Mouse (Mus musculus) neural tube, embryonic 12.5 days (tissue): ENCODE data around the gene Six4. TPM values are rescaled to one million over a fixed set of nuclear protein-coding genes. Genes with fewer than 3 reads are reported as not detected.
"Not testable (repeated sequence)": the region's sequence is repeated elsewhere in the genome, so short reads cannot be mapped to it uniquely, and the experiment has no call there.

Source experiments
- ATAC-seq: fragments of 200-750 bp; cut with Nextera tagmentation; 2 replicates; pipeline ENCODE4 v1.8.0; 2017; ENCODE audit warnings: low read depth, mild to moderate bottlenecking, moderate TSS enrichment, moderate library complexity; ENCODE audit not compliant: low FRiP score
- H3K27ac ChIP-seq: fragments of 300-500 bp; sonication (generic); 2 replicates; pipeline ENCODE4 v1.5.1; 2016
- H3K27me3 ChIP-seq: fragments of 300-500 bp; sonication (generic); replicated peaks from 2 replicates; pipeline ENCODE4 v1.6.1; 2016; ENCODE audit warnings: mild to moderate bottlenecking
- H3K36me3 ChIP-seq: fragments of 300-500 bp; sonication (generic); 2 replicates; pipeline ENCODE4 v1.6.1; 2016; ENCODE audit warnings: mild to moderate bottlenecking
- H3K4me1 ChIP-seq: fragments of 300-500 bp; sonication (generic); 2 replicates; pipeline ENCODE4 v1.6.1; 2016
- H3K4me2 ChIP-seq: fragments of 300-500 bp; sonication (generic); replicated peaks from 2 replicates; pipeline ENCODE4 v1.6.1; 2016; ENCODE audit warnings: mild to moderate bottlenecking
- H3K4me3 ChIP-seq: fragments of 300-500 bp; sonication (generic); 2 replicates; pipeline ENCODE4 v1.5.1; 2016
- H3K9ac ChIP-seq: fragments of 300-500 bp; sonication (generic); 2 replicates; pipeline ENCODE4 v1.6.1; 2016; ENCODE audit warnings: mild to moderate bottlenecking
- H3K9me3 ChIP-seq: fragments of 300-500 bp; sonication (generic); 2 replicates; pipeline ENCODE4 v1.6.1; 2016; ENCODE audit warnings: mild to moderate bottlenecking
- WGBS: fragments of 180-500 bp; shearing (Covaris S2); methylation state at CpG from one replicate; pipeline ENCODE4 v1.1.7; 2016; 5-methylcytosine and 5-hydroxymethylcytosine counted together
- polyA plus RNA-seq: library from polyadenylated mRNA; unstranded; fragments of >200 nt; fragmentation: Nextera tagmentation; extraction: Ambion mirVana; gene quantifications from 2 replicates; pipeline ENCODE4 v1.2.1, GENCODE M21; 2016

Gene Six4
- polyA plus RNA-seq, 1 experiment from 2014 or later, result 6.8 TPM

DNA sequence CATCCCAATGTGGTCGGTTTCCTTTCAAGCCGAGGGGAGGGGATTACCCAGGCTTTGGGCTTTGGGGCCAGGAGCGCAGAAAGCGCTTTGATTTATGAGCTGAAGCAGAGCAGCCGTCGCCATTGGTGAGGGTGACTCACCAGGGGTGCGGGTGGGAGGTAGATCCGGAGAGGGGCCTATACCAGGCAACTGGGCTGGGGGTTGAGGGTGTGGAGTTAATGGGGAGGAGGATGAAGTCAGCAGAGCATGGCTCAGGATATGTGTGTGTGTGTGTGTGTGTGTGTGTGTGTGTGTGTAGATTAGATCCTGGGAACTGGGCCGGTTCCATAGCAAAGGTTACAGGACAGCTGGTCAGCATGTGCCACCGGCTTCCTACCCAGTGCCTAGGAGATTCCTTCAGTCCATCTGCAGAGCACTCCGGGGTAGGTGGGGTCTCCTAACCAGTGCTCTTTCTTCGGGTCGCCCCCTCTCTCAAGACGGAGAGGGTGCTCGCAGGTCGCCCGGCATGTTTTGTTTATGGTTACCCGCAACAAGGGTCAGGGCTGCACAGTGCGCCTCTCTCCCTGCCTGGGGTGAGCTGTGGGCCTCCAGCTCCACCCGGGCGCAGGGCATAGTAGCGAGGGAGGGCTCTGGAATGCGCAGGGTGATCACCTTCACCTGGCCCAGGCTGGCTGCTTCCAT lies 2.7 kb downstream of the Six4 start:
- ATAC-seq, result 0 out of 2 replicates have a peak, but pooled peaks have one; percentile 17
- Histone ChIP-seq H3K27ac (no peak overlapping the region), H3K9ac (peak overlapping the region; percentile 72), H3K4me2 (peak overlapping the region; percentile 98), H3K9me3 (no peaks in the 10 kb centered on the region), H3K4me1 (peaks cover 20% of the 10 kb centered on the region), H3K36me3 (no peaks in the 10 kb centered on the region), H3K27me3 (peaks cover 14% of the 10 kb centered on the region), H3K4me3 (peak overlapping the region; percentile 71)
- 1% methylated on average over 23 of the region's 23 CpGs for WGBS

DNA sequence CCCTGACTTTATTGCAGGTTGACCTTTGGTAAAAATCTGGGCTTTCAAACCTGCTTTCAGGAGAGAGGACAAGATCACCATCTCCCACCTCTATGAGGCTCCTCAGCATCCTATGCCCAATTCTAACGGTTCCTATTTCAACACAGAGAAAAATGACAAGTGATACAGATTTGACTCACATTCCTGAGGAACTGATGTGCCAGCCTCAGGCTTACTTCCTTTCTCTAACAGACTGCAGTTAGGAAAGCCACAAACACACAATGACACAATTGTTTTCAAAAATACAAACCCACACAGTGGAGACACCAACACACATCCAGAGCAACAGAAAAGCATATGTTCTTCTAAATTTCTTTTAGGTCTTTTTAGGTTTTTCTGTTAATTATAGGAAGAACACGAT lies 5.4 kb downstream of the Six4 start:
- H3K9ac ChIP-seq, result no peak overlapping the region
- H3K9me3 ChIP-seq, result no peaks in the 10 kb centered on the region
- no peak overlapping the region for H3K27ac ChIP-seq
- no peak overlapping the region for H3K4me2 ChIP-seq
- H3K4me1 ChIP-seq, result peaks cover 20% of the 10 kb centered on the region
- peaks cover 12% of the 10 kb centered on the region for H3K36me3 ChIP-seq
- no peak overlapping the region for H3K4me3 ChIP-seq
- no peak for ATAC-seq
- 78% methylated on average over 2 of the region's 2 CpGs for WGBS
- H3K27me3 ChIP-seq, result peaks cover 11% of the 10 kb centered on the region

DNA sequence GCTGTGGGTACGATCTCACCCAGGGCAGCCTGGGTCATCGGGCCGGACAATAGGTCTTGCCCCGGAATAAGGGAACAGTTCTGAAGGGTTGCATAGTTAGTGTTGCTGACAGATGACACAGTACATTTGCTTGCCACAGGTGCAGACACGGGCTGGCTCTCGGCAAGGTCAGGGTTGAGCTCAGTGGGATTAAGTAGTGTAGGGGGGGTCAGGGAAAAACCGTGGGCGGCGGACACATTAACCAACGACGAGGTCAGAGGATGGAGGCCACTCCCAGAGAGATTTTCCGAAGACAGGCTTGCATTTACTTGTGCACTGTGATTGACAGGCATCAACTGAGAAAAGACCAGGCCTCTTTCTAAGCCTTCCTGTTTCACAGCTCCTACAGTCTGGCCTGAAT lies 9.5 kb downstream of the Six4 start:
- Histone ChIP-seq H3K4me1 (no peaks in the 10 kb centered on the region), H3K9me3 (no peaks in the 10 kb centered on the region), H3K27me3 (no peaks in the 10 kb centered on the region), H3K9ac (no peak overlapping the region), H3K27ac (no peak overlapping the region), H3K4me3 (no peak overlapping the region), H3K4me2 (no peak overlapping the region), H3K36me3 (peaks cover 12% of the 10 kb centered on the region)
- WGBS, result 95% methylated on average over 12 of the region's 12 CpGs
- ATAC-seq, result no peak

DNA sequence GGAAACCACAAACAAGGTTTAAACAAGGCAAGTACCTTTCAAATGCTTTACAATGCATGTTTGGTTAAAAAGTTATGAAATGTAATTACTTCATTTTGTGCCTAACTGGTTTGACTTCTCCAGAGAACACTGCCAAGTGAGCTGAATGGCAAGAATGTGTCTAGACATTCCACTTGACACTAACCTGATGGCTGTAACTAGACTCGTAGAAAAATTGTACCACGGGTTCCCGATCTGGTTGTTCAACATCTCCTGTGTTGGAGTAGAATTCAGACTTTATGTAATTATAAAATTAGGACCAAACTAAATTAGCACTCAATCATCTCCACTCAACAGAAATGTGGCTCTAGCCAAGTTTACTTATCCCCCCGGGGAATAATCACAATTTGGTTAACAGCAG lies 14.7 kb downstream of the Six4 start:
- H3K4me3 ChIP-seq, result no peak overlapping the region
- H3K9ac ChIP-seq, result no peak overlapping the region
- WGBS, result 92% methylated on average over 4 of the region's 4 CpGs

DNA sequence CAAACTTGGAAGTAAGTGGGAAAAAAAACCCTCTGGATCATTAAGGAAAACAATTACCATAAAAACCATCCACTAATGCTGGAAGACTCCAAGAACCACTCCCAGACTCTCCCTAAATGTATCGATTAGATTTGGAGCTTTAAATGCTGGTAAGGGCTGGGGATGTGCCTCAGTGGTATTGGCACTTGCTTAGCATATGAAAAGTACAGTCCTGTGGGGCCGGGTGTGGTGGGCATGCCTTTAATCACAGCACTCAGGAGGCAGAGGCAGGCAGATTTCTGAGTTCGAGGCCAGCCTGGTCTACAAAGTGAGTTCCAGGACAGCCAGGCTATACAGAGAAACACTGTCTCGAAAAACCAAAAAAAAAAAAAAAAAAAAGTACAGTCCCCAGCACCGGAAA lies 17.1 kb downstream of the Six4 start:
- H3K4me3 ChIP-seq, H3K9me3 ChIP-seq, ATAC-seq, H3K4me2 ChIP-seq, H3K36me3 ChIP-seq, H3K9ac ChIP-seq, H3K27me3 ChIP-seq, H3K4me1 ChIP-seq, H3K27ac ChIP-seq: not testable (repeated sequence)
- WGBS, result 88% methylated on average over 5 of the region's 5 CpGs

More for the DNA sequence above, 14.7 kb downstream of the Six4 start:
- Histone ChIP-seq H3K27me3 (no peaks in the 10 kb centered on the region), H3K4me2 (no peak overlapping the region), H3K36me3 (peaks cover 7% of the 10 kb centered on the region), H3K9me3 (no peaks in the 10 kb centered on the region), H3K4me1 (no peaks in the 10 kb centered on the region), H3K27ac (no peak overlapping the region)
- no peak for ATAC-seq

DNA sequence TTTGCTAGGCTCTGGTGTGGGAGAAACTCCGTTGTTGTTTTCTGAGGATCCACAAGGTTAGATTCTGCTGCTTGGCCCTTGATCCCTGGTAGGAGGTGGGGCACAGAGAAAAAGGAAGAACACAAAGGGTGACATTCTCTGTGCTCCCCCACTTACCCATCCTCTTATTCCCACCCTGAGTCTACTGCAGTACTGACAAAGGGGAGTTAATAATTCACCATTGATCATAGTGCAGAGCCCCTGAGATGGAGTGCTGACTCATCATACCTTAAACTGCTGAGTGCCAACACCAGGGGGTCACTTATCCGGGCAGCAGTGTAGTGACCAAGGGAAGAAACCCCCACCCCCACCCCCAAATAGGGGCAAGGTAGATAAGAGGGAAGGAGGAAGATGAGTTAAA lies 18.7 kb downstream of the Six4 start:
- ATAC-seq, result no peak
- no peaks in the 10 kb centered on the region for H3K27me3 ChIP-seq
- H3K4me3 ChIP-seq, result no peak overlapping the region
- H3K9me3 ChIP-seq, result no peaks in the 10 kb centered on the region
- H3K36me3 ChIP-seq, result no peaks in the 10 kb centered on the region
- WGBS, result 20% methylated on average over 2 of the region's 2 CpGs
- H3K9ac ChIP-seq, result no peak overlapping the region
- no peaks in the 10 kb centered on the region for H3K4me1 ChIP-seq
- no peak overlapping the region for H3K27ac ChIP-seq
- H3K4me2 ChIP-seq, result no peak overlapping the region

DNA sequence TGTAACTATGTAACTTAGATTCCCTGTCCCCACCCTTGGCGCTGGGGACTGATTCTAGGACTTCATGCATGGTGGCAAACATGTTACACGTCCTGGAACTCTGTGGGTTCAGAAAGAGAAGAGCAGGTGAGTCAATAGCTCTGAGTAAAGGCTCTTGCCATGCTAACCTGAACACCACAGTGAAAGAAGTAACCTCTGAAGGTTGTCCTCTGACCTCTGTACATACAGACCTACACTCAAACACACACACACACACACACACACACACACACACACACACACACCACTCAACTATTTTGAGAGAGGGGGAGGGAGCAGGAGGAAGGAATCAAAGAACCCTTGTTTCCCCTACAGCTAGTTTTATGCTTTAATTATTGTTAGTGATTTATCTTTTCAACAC lies 19.1 kb downstream of the Six4 start:
- no peak overlapping the region for H3K27ac ChIP-seq
- no peaks in the 10 kb centered on the region for H3K4me1 ChIP-seq
- H3K4me3 ChIP-seq, result no peak overlapping the region
- no peaks in the 10 kb centered on the region for H3K27me3 ChIP-seq
- H3K36me3 ChIP-seq, result no peaks in the 10 kb centered on the region
- H3K9ac ChIP-seq, result no peak overlapping the region
- WGBS, result 79% methylated on average over 2 of the region's 2 CpGs
- no peaks in the 10 kb centered on the region for H3K9me3 ChIP-seq
- ATAC-seq, result no peak
- no peak overlapping the region for H3K4me2 ChIP-seq

DNA sequence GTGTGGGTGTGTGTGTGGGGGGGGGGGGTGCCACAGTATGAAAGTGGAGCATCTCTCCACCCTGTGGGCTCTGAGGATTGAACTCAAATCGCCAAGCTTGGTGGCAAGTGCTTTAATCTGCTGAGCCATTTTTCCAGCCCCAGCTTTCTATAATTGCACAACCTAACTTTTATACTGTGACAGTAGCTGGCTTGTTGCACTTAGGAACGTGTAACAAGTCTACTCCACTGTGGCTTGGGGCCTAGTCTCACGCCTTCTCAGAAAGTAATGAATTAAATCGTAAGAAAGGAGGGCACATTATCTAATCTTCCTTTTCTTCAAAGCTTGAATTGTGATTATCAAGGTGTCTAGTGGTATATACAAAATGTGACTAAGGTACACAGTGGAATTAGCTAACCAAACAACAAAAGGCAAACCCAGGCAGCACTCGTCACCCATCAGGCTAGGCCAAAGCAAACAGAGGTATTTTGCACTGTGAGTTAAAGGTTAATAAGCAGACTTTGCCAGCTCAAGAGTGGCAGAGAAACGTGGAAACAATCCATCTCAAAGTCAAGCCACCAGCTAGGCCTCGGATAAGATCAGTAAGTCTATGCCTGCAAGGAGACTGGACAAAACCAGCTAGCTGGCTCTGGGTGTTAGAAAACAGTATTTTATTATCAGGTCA lies 22.5 kb downstream of the Six4 start:
- H3K4me2 ChIP-seq, result no peak overlapping the region
- H3K27ac ChIP-seq, result no peak overlapping the region
- no peaks in the 10 kb centered on the region for H3K27me3 ChIP-seq
- no peaks in the 10 kb centered on the region for H3K9me3 ChIP-seq
- H3K9ac ChIP-seq, result no peak overlapping the region
- H3K4me3 ChIP-seq, result no peak overlapping the region
- no peak for ATAC-seq
- no peaks in the 10 kb centered on the region for H3K36me3 ChIP-seq
- no peaks in the 10 kb centered on the region for H3K4me1 ChIP-seq
- WGBS, result 84% methylated on average over 7 of the region's 7 CpGs

DNA sequence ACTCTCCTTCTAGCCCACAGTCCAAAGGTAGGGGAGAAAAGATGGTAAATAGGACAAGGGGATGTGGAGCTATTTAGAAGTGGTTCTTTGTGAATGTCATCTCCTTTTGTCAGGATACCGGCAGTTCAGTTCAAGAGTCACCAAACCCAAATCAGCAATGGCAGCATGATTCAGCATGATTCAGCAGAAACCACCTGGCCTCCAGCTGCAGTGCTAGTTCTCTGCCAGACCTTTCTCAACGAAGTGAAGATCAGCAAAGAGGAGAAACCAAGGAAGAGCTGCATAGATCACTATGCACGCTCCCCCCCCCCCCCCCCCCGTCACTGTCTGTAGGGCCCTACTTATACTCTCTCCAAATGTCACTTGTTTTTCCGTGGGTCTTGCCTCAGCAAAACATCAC lies 24.3 kb downstream of the Six4 start:
- Histone ChIP-seq H3K4me2 (no peak overlapping the region), H3K9me3 (no peaks in the 10 kb centered on the region), H3K4me1 (no peaks in the 10 kb centered on the region), H3K27ac (no peak overlapping the region), H3K27me3 (no peaks in the 10 kb centered on the region), H3K4me3 (no peak overlapping the region), H3K9ac (no peak overlapping the region), H3K36me3 (no peaks in the 10 kb centered on the region)
- ATAC-seq, result no peak
- 64% methylated on average over 5 of the region's 5 CpGs for WGBS

DNA sequence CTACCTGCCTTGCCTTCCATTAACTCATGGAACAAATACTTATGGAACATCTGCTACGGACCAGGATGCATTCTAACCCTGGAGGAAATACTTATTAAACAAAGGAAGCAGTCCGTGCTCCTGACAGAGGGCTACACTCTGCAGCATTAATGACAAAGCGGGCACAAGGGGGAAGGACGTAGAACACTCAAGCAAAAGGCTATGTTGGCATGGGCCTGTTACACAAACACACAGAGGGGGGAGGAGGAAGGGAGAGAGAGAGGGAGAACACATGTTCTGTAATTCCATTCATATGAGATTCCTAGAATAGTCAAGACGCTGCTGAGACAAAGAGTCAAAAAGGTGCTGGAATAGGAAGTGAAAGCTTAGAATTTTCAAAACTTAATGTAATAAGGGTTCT lies 24.8 kb downstream of the Six4 start:
- Histone ChIP-seq H3K4me3 (no peak overlapping the region), H3K4me2 (no peak overlapping the region), H3K27ac (no peak overlapping the region), H3K4me1 (no peaks in the 10 kb centered on the region), H3K9ac (no peak overlapping the region), H3K36me3 (no peaks in the 10 kb centered on the region), H3K9me3 (no peaks in the 10 kb centered on the region), H3K27me3 (no peaks in the 10 kb centered on the region)
- 78% methylated on average over 5 of the region's 5 CpGs for WGBS
- ATAC-seq, result no peak

DNA sequence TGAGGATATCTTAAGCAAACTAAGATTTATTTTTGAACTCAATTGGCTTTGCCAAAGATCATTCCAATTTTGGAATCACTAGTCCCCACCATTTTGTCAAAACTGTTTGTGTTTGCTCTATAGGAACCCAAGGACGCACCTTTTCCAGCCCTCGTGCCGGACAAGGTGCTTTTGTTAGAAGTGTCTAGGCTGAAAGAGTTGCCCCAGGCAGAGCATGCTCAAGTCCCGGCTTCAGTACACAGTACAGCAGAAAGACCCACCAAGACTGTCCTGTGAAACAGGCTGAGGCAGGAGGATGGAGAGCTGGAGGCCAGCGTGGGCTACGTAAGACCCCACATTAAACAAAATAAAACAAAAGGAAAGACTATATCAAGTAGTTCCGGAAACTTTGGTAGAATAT lies 26.2 kb downstream of the Six4 start:
- H3K9me3 ChIP-seq, result no peaks in the 10 kb centered on the region
- ATAC-seq, result no peak
- no peak overlapping the region for H3K4me2 ChIP-seq
- no peaks in the 10 kb centered on the region for H3K27me3 ChIP-seq
- no peaks in the 10 kb centered on the region for H3K36me3 ChIP-seq
- no peak overlapping the region for H3K9ac ChIP-seq
- H3K27ac ChIP-seq, result no peak overlapping the region
- 94% methylated on average over 7 of the region's 7 CpGs for WGBS
- no peaks in the 10 kb centered on the region for H3K4me1 ChIP-seq
- no peak overlapping the region for H3K4me3 ChIP-seq

DNA sequence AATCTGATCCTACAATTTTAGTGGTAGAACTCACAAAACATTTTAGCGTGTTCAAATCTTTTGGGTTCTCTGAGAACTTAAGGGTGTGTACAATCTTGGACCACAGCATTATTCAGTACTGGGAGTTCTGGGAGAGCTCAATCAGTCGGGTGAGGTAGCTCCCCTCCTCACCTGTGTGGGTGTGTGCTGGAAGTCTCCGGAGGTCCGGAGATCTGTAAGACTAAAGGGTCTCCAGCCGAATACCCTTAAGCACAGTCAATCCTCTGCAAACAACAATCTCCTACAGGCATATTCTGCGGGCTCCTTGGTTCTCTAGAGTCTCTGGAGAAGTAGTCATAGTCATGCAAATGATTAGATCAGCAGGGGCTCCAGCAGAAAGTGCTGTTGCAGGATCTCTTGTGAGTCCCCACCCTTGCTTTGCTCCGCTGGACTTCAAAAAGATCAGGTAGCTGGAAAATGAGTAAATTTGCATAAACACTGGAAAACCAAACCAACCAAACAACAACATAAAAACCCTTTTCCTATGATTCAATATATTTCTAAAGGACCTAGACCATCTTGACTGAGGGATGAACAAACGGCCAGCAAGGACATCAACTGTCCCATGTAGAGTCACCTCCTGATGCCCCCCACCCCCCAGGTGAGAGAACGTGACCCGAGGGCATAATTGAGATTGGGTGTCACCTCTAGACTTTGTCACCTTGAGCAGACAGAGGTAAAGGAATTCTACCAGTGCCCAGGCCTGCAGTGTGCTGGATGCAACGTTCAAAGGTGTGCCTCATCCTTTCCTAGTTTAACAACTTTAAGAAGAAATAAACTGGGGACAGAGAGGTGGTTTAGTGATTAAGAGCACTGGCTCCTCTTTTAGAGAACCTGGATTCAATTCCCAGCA lies 27.3 kb downstream of the Six4 start:
- no peak overlapping the region for H3K9ac ChIP-seq
- no peak overlapping the region for H3K27ac ChIP-seq
- H3K4me1 ChIP-seq, result no peaks in the 10 kb centered on the region
- no peak for ATAC-seq
- H3K4me2 ChIP-seq, result no peak overlapping the region
- no peaks in the 10 kb centered on the region for H3K36me3 ChIP-seq
- WGBS, result 26% methylated on average over 11 of the region's 11 CpGs
- H3K4me3 ChIP-seq, result no peak overlapping the region
- H3K9me3 ChIP-seq, result no peaks in the 10 kb centered on the region
- no peaks in the 10 kb centered on the region for H3K27me3 ChIP-seq
